In genomic region chr16:43814644-43815043, GRCm38 (mm10) we compare ENCODE assay signal across 21 mouse cellular contexts.
DNase-seq lines count a peak whose midpoint lies in the region; ATAC-seq lines count a peak whose summit lies in the region.
"Had no signal": no experiment of that assay in that cellular context is flagged by ENCODE, and none has a peak within 500 bp of the region (broad histone marks: within the 10 kb centered on the region; RNA-seq: fewer than 3 reads in every experiment).

No protein-coding gene starts in this region.

- H3K9me3 ChIP-seq in midbrain, embryonic 15.5 days, result no peaks in the 10 kb centered on the region
- H3K9me3 ChIP-seq: embryonic facial prominence, embryonic 12.5 days; forebrain, embryonic 13.5 days; heart, embryonic 15.5 days; liver, embryonic 15.5 days; midbrain, embryonic 13.5 days had no signal

- no peaks in the 10 kb centered on the region for H3K36me3 ChIP-seq in midbrain, embryonic 15.5 days (replicated peaks)
- H3K36me3 ChIP-seq: embryonic facial prominence, embryonic 12.5 days; heart, embryonic 15.5 days; liver, embryonic 15.5 days; midbrain, embryonic 13.5 days had no signal

- DNase-seq in layer of hippocampus, adult 11-12 months (ENCODE audit: low spot score), result peak; percentile 24
- DNase-seq in layer of hippocampus, adult 9-10 months (ENCODE audit: low spot score), result no peak
- DNase-seq in cerebellum, adult 11 months, result peak; percentile 24
- DNase-seq in cerebellum, adult 9-11 months, result peak; percentile 57
- DNase-seq in layer of hippocampus, adult 8-10 months (ENCODE audit: low spot score in 2 of 2), result peak; percentile 17 to 56
- no peak for DNase-seq in testis, postnatal 14 days (ENCODE audit: low spot score)
- DNase-seq in kidney, postnatal 10 days, result no peak
- DNase-seq: adrenal gland, postnatal 36 days; gastrocnemius, postnatal 25 days; heart, postnatal 4 days; kidney, adult 18-20 months; right cerebral cortex, postnatal 14 days had no signal

- ATAC-seq in midbrain, embryonic 15.5 days (replicated peaks), result no peak
- ATAC-seq: forebrain, embryonic 13.5 days; midbrain, embryonic 13.5 days had no signal

- H3K27me3 ChIP-seq in midbrain, embryonic 15.5 days (replicated peaks), result no peaks in the 10 kb centered on the region
- H3K27me3 ChIP-seq: embryonic facial prominence, embryonic 12.5 days; forebrain, embryonic 13.5 days; heart, embryonic 15.5 days; liver, embryonic 15.5 days; midbrain, embryonic 13.5 days had no signal

- WGBS in midbrain, embryonic 15.5 days, result 58% methylated on average over 4 of the region's 4 CpGs

- H3K27ac ChIP-seq in midbrain, embryonic 15.5 days, result no peak overlapping the region
- H3K27ac ChIP-seq: embryonic facial prominence, embryonic 12.5 days; forebrain, embryonic 13.5 days; heart, embryonic 15.5 days; liver, embryonic 15.5 days; macrophage; midbrain, embryonic 13.5 days had no signal

- no peak overlapping the region for H3K4me2 ChIP-seq in midbrain, embryonic 15.5 days
- H3K4me2 ChIP-seq: embryonic facial prominence, embryonic 12.5 days; forebrain, embryonic 13.5 days; heart, embryonic 15.5 days; liver, embryonic 15.5 days; midbrain, embryonic 13.5 days had no signal

- no peak overlapping the region for H3K9ac ChIP-seq in midbrain, embryonic 15.5 days
- H3K9ac ChIP-seq: embryonic facial prominence, embryonic 12.5 days; forebrain, embryonic 13.5 days; heart, embryonic 15.5 days; liver, embryonic 15.5 days; midbrain, embryonic 13.5 days had no signal

- H3K4me3 ChIP-seq in midbrain, embryonic 15.5 days, result no peak overlapping the region
- H3K4me3 ChIP-seq: embryonic facial prominence, embryonic 12.5 days; erythroblast, embryonic 14.5 days; forebrain, embryonic 13.5 days; heart, embryonic 15.5 days; liver, embryonic 15.5 days; midbrain, embryonic 13.5 days; myocyte had no signal

- no peaks in the 10 kb centered on the region for H3K4me1 ChIP-seq in midbrain, embryonic 15.5 days
- H3K4me1 ChIP-seq: embryonic facial prominence, embryonic 12.5 days; forebrain, embryonic 13.5 days; heart, embryonic 15.5 days; liver, embryonic 15.5 days; midbrain, embryonic 13.5 days had no signal

Comparison
In these comparisons a context has a peak if more than half of its experiments do, and no peak if none do; other contexts are left out.
1. DNase-seq: peak in layer of hippocampus, adult 11-12 months (single experiment), cerebellum, adult 11 months (single experiment), cerebellum, adult 9-11 months (single experiment) and layer of hippocampus, adult 8-10 months (2 of 2); none in layer of hippocampus, adult 9-10 months (single experiment), testis, postnatal 14 days (single experiment) and kidney, postnatal 10 days (single experiment).